Mouse (Mus musculus) cerebellum, postnatal 36 days (tissue): Measurements from ENCODE around the gene Fam53b.

ENCODE experiments used
- DNase-seq, 2 experiments: peaks; one replicate each; pipeline ENCODE4 v3.0.0; 2021 to 2022; ENCODE audit warnings: mixed read lengths in 2 of 2

The Fam53b gene

DNA sequence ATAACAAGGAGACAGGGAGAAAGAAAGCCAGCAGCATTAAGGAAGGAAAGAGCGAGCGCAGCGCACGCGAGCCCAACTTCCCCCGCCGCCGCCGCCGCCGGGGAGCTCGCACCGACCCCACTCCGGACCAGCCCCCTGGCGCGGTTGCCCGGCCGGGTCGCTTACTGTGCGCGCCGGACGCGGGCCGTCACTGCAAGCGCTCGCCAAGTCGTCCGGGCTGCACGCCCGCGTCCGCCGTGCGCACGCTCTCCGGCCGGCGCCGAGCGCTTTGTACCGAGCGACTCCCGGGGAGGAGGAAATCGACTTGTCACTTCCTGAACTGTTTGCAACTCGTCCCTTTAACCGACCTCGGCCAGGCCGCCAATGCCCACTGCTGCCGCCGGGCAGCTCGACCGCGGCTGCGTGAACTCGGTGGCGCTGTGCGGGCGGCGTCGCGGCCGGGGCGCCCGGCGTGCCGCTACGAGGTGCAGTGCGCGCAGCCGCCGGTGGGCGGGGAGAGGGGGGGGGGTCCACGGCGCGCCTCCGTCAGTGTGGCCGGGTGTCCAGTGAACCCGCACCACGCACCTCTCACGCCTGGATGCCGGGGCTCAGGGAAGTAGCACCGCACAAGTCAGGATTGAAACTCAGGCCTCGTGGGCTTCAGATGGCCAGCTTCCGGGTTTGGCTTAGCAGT, at the start of gene Fam53b:
Gene Fam53b (minus strand): TSS at position 471 of the 673 bp plus-strand sequence.
- peak; percentile 83 to 84 for DNase-seq

DNA sequence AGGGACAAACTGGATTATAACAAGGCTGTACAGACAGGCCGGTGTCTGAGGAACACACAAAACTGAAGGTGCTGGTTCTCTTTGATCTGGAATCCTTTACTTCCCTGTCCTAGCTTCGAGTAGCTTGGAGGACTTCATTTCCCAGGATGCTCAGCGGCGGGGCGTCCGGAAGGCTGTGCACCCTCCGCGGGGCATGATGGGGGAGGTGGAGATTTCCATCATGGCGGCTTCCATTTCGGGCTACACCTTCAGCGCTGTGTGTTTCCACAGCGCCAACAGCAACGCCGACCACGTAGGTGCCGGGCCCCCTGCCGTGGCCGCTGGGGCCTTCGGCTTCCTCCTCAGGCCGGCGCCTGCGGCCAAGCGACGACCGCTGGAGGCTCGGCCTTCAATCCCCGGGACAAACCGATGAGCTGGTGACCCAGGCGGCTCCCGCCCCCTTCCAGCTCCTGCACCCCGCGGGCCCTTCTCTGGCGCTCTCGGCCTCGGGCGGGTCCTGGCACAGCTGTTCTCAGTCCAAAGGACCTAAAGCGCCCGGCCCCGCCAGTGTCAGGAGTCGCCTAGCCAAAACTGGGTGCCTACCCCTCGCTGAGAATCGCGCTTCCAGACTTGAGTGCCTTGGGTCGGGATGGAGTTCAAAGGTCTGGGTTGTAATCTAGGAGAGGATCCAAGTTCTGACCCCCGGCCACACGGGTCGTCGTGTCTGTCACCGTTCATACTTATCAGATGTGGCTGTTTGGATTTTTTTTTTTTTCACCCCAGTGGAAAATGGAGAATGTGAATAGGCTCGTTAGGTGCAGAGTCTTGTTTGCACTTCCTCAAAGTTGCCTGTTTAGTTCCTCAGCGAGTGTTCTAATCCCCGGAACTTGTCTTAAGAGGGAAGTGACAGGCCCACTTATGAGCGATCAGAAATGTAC, 45.6 kb upstream of the Fam53b start, which contains the start of gene Abraxas2:
Gene Abraxas2 (plus strand): TSS at position 184 of the 917 bp plus-strand sequence.
- DNase-seq = peak; percentile 91 to 92

DNA sequence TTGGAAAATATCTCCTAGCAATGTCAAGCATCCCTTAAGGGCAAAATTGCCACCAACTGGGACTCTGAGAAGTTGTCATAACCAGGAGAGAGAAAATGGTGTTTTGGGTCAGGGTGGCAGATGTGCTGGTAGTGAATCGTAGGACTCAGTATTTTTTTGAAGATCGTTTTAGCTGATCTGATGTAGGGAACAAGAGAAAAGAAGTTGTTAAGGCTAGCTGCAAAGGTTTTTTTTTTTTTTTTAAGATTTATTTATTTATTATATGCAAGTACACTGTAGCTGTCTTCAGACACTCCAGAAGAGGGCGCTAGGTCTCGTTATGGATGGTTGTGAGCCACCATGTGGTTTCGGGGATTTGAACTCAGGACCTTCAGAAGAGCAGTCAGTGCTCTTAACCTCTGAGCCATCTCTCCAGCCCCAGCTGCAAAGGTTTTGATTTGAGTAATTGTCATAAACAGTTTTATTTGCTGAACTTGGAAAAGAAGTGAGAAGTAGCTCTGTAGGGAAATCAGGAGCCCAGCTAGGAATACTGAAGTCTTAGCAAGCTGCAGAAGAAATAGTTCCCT, 44.4 kb upstream of the Fam53b start:
- no peak for DNase-seq

DNA sequence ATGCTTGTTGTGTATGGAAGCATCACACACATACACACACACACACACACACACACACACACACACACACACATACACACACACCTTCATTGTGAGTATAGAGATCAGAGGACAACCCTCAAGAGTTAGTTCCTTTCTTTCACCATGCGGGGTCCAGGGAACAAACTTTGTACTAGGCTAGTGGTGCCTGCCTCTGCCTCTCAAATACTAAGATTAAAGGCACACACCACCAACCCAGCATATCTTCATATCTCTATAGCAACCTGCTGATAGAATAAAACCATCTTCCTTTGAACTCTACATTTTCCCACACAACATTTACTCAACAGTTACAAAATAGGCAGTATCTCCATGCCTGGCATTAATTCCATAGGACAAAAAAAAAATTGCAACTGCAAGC, 42.4 kb upstream of the Fam53b start:
- DNase-seq = no peak

DNA sequence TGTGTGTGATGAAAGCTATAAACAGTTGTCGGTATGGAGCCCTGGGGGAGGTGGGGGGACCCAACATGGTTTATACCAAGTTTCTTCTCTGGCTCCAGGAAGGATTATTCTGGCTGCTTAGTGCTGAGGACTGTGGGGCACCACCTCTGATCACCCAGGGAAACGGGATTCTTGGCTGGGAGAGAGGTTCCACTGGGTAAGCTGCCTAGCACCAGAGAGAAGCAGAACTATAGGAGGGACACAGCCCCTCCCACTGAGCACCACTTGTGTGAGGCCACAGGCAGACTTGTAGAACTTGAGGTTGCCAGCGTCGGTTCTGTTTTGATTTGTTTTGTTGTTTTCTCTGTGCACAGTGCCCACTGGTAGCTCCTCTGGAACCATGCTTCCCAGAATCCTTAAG, 40.3 kb upstream of the Fam53b start:
- no peak for DNase-seq

GRCm38 (mm10) chr7:132853361-132853760, 39.7 kb upstream of the Fam53b start:
- no peak for DNase-seq

GRCm38 (mm10) chr7:132852173-132852844, 38.6 kb upstream of the Fam53b start, which contains the start of gene Eef1akmt2:
TSS of gene Eef1akmt2 (minus strand) at chr7:132852673.
- DNase-seq = peak; percentile 83 to 84

GRCm38 (mm10) chr7:132843152-132843551, 29.5 kb upstream of the Fam53b start:
- no peak for DNase-seq

DNA sequence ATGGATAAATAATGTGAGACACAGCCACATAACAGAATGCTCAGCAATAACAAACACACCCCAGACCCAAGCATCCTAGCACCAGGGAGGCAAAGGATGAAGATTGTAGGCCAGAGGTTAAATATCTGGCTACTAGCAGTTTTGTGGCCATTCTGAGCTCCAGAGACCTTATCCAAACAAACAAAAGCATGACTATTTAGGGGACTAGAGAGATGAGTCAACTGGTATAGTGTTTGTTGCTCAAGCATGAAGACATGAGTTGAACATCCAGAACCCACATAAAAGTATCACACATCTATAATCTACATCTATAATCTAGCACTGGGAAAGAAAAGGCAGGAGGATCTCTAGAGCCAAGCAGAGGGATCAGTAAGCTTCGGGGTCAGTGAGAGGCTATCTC, 28.8 kb upstream of the Fam53b start:
- no peak for DNase-seq

- DNase-seq = no peak
Observed at GRCm38 (mm10) chr7:132841287-132841686, 27.6 kb upstream of the Fam53b start.

DNA sequence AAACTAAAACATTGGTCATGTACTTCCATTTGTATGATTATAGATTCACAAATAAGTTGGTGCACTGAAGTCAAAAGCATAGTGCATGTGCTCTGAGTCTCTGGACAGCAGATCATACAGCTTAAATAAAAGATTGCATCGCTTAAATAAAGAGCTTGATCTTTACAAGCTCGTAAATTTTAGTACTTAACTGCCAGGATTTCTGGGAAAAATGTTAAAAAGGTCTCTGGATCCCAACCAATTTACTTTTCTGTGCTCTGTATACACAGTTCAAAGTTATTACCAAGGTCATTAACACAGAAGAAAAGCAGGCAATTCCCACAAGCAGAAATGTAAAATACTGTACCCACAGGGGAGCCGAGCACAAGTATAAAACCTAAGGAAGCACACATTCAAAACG, 17.3 kb upstream of the Fam53b start:
- DNase-seq = no peak

- no peak for DNase-seq
Observed at GRCm38 (mm10) chr7:132824346-132825022, 10.8 kb upstream of the Fam53b start.

- DNase-seq = no peak
Observed at GRCm38 (mm10) chr7:132823832-132824231, 10.1 kb upstream of the Fam53b start.

- no peak for DNase-seq
Observed at GRCm38 (mm10) chr7:132820692-132821091, 7.0 kb upstream of the Fam53b start.

GRCm38 (mm10) chr7:132817056-132817455, 3.4 kb upstream of the Fam53b start:
- no peak for DNase-seq

- no peak for DNase-seq
Observed at GRCm38 (mm10) chr7:132816528-132816927, 2.8 kb upstream of the Fam53b start.

GRCm38 (mm10) chr7:132815081-132815480, 1.4 kb upstream of the Fam53b start:
- DNase-seq = no peak

GRCm38 (mm10) chr7:132814089-132814450, 384 bp upstream of the Fam53b start:
- no peak for DNase-seq

DNA sequence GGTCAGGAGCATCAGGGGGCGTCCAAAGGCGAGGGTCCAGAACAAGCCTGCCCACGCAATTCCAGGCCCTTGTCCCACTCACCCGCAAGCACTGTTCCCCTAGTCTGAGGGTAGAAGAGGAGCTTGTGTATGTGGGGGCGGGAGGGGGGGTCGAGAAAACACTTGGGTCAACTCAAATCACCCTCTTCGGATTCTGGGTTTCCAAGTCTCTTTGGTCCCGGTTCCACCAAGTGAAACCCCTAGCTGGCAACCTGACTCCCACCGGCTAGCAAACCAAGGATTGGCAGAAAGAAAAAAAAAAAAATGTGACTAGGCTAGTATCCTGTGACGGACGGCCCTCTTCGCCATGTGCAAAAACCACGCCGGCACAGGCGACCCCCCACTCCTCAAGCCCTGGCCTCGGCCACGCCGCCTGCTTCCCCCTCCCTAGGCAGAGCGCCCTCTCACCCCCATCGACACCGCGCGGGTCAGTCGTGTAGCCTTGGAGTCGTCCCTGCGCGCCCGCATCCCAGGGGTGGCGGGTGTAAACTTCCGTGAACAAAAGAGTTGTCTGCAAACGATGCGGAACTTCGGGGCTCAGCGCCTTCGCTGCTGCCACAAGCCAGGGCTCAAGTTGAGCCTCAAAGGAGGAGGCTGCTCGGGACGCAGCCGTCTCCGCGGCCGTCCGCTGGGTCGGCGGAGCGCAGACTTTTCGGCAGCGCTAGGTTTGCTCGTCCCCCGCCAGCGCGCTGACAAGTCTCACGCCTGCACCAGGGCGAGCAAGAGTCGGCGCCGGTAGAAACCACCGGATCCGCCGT, 869 bp downstream of the Fam53b start:
- peak; percentile 57 to 61 for DNase-seq

DNA sequence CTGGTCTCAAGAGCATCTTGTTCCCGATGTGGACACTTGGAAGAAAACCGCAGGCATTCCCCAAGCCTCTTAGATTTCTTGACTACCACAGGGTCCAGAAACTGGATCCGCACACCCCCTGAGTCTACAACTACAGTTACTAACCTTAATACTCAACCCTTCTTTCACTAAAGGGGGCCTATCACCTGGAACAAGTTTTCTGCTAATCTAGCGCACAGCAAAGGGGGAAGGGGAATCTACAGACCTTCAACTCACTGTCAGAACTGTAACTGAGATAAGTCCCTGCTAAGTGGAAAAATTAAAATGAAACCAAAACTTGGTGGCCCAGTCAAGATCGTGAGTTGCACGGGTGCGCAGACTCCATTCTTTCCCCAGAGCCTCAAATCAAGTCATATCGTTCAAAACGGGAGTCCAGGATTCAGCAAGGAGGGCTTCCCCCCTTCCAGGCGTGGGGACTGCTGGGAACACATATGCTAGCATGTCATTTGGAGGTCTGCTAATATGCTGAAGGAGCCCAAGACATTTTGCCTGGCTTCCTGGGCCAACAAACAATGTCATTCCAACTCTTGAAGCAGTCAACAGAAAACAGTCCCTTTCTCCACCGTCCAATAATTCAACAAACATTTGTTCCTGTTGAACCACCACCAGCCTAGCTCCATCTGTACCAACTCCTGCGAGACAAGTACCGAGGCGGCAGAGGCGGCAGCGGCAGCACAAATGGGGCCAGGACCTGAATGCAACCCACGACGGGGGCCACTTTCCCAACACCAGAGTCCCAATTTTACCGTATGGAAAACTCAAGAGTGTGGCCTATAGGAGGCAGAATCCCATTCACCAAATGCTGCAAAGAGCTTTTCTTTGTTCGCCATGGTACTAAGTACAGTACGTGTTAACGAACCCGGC, 1.7 kb downstream of the Fam53b start:
- DNase-seq = peak; percentile 49 to 67
